Mouse (Mus musculus) left cerebral cortex, adult 18-20 months (tissue): ENCODE measurements at regions not wholly inside any gene's neighbourhood (a gene's known extent, or its start where the extent isn't known, plus 50 kb on each side); places are given as distances from the start of the nearest gene placed in this dataset.
"Not testable (repeated sequence)": the region's sequence is repeated elsewhere in the genome, so short reads cannot be mapped to it uniquely, and the experiment has no call there.

Experiments used
- DNase-seq, 2 experiments: peaks; one replicate each; pipeline ENCODE4 v3.0.0; 2021 to 2022; ENCODE audit warnings: low spot score in 2 of 2, mixed read lengths in 1 of 2

GRCm38 (mm10) chr8:126811358-126811757 is 134.3 kb downstream of the Tomm20 start:
- not testable (repeated sequence) for DNase-seq

- no peak for DNase-seq
Observed at GRCm38 (mm10) chr8:126810516-126810915, 135.1 kb downstream of the Tomm20 start.

GRCm38 (mm10) chr8:126809321-126809720 is 136.3 kb downstream of the Tomm20 start:
- no peak for DNase-seq

- no peak for DNase-seq
Observed at GRCm38 (mm10) chr8:126808496-126808895, 137.1 kb downstream of the Tomm20 start.

- no peak for DNase-seq
Observed at GRCm38 (mm10) chr8:126807171-126807768, 138.4 kb downstream of the Tomm20 start.

GRCm38 (mm10) chr8:126806591-126806990 is 139.1 kb downstream of the Tomm20 start:
- no peak for DNase-seq

GRCm38 (mm10) chr8:126806181-126806560 is 139.5 kb downstream of the Tomm20 start:
- DNase-seq: no peak

- no peak for DNase-seq
Observed at GRCm38 (mm10) chr8:126805365-126806180, 140.1 kb downstream of the Tomm20 start.

- no peak for DNase-seq
Observed at GRCm38 (mm10) chr8:126804115-126804514, 141.5 kb downstream of the Tomm20 start.

- DNase-seq: no peak
Observed at GRCm38 (mm10) chr8:126802641-126803040, 143.0 kb downstream of the Tomm20 start.

GRCm38 (mm10) chr8:126800976-126801375 is 144.7 kb downstream of the Tomm20 start:
- no peak for DNase-seq

- no peak for DNase-seq
Observed at GRCm38 (mm10) chr8:126797571-126798334, 147.9 kb downstream of the Tomm20 start.

- no peak for DNase-seq
Observed at GRCm38 (mm10) chr8:126793657-126794056, 152.0 kb downstream of the Tomm20 start.

- no peak for DNase-seq
Observed at GRCm38 (mm10) chr8:126791069-126791468, 154.6 kb downstream of the Tomm20 start.

- no peak for DNase-seq
Observed at GRCm38 (mm10) chr8:126790214-126790613, 155.4 kb downstream of the Tomm20 start.

- no peak for DNase-seq
Observed at GRCm38 (mm10) chr8:126789076-126789475, 156.6 kb downstream of the Tomm20 start.

GRCm38 (mm10) chr8:126788669-126789068 is 157.0 kb downstream of the Tomm20 start:
- DNase-seq: no peak

GRCm38 (mm10) chr8:126787398-126787797 is 158.2 kb downstream of the Tomm20 start:
- no peak for DNase-seq

- DNase-seq: no peak
Observed at GRCm38 (mm10) chr8:126785211-126785610, 160.4 kb downstream of the Tomm20 start.

- no peak for DNase-seq
Observed at GRCm38 (mm10) chr8:126784604-126785003, 161.0 kb downstream of the Tomm20 start.

- no peak for DNase-seq
Observed at GRCm38 (mm10) chr8:126783703-126784440, 161.8 kb downstream of the Tomm20 start.
